Mouse (Mus musculus): ENCODE measurements around the gene Spag4. TPM values are rescaled to one million over a fixed set of nuclear protein-coding genes. Genes with fewer than 3 reads are reported as not detected.

Gene Spag4
- polyA plus RNA-seq, 1 experiment from 2014 or later: 3.1 TPM

- WGBS: 27% methylated on average over 10 of the region's 10 CpGs
- no peak overlapping the region for H3K27ac ChIP-seq (ENCODE audit: low read depth, low read length)
- H3K9ac ChIP-seq (ENCODE audit: low read depth, low read length): peak overlapping the region; percentile 84; the same call in 1 of the 2 replicates
- no peaks in the 10 kb centered on the region for H3K9me3 ChIP-seq (ENCODE audit: control insufficient read depth, low read length)
- H3K4me2 ChIP-seq (replicated peaks; ENCODE audit: low read depth, low read length): peak overlapping the region; percentile 95
- no peaks in the 10 kb centered on the region for H3K4me1 ChIP-seq (ENCODE audit: control insufficient read depth, insufficient read depth, low read length)
- peak; percentile 26 for ATAC-seq (ENCODE audit: low FRiP score, low TSS enrichment)
- H3K27me3 ChIP-seq (ENCODE audit: control insufficient read depth, insufficient read depth, low read length): no peaks in the 10 kb centered on the region
- H3K36me3 ChIP-seq (ENCODE audit: control insufficient read depth, insufficient read depth, low read length): peaks cover 21% of the 10 kb centered on the region
- peak overlapping the region; percentile 78 for H3K4me3 ChIP-seq (ENCODE audit: low read length)
Measured at GRCm38 (mm10) chr2:156066126-156066525, 1.2 kb downstream of the Spag4 start.

GRCm38 (mm10) chr2:156067916-156068315 is 2.9 kb downstream of the Spag4 start:
- ATAC-seq (ENCODE audit: low FRiP score, low TSS enrichment): no peak
- WGBS: 91% methylated on average over 10 of the region's 10 CpGs
- H3K27ac ChIP-seq (ENCODE audit: low read depth, low read length): no peak overlapping the region
- no peak overlapping the region for H3K4me3 ChIP-seq (ENCODE audit: low read length)
- peaks cover 37% of the 10 kb centered on the region for H3K36me3 ChIP-seq (ENCODE audit: control insufficient read depth, insufficient read depth, low read length)
- H3K27me3 ChIP-seq (ENCODE audit: control insufficient read depth, insufficient read depth, low read length): no peaks in the 10 kb centered on the region
- no peaks in the 10 kb centered on the region for H3K9me3 ChIP-seq (ENCODE audit: control insufficient read depth, low read length)
- H3K9ac ChIP-seq (ENCODE audit: low read depth, low read length): no peak overlapping the region
- no peak overlapping the region for H3K4me2 ChIP-seq (replicated peaks; ENCODE audit: low read depth, low read length)
- H3K4me1 ChIP-seq (ENCODE audit: control insufficient read depth, insufficient read depth, low read length): no peaks in the 10 kb centered on the region

GRCm38 (mm10) chr2:156071236-156071635 is 6.3 kb downstream of the Spag4 start:
- Histone ChIP-seq H3K9ac (ENCODE audit: low read depth, low read length) (no peak overlapping the region), H3K27ac (ENCODE audit: low read depth, low read length) (no peak overlapping the region), H3K4me1 (ENCODE audit: control insufficient read depth, insufficient read depth, low read length) (no peaks in the 10 kb centered on the region), H3K4me2 (replicated peaks; ENCODE audit: low read depth, low read length) (no peak overlapping the region), H3K27me3 (ENCODE audit: control insufficient read depth, insufficient read depth, low read length) (no peaks in the 10 kb centered on the region), H3K9me3 (ENCODE audit: control insufficient read depth, low read length) (no peaks in the 10 kb centered on the region), H3K36me3 (ENCODE audit: control insufficient read depth, insufficient read depth, low read length) (peaks cover 70% of the 10 kb centered on the region), H3K4me3 (ENCODE audit: low read length) (no peak overlapping the region)
- ATAC-seq (ENCODE audit: low FRiP score, low TSS enrichment): no peak
- WGBS: 94% methylated on average over 10 of the region's 10 CpGs

- Histone ChIP-seq H3K27me3 (ENCODE audit: control insufficient read depth, insufficient read depth, low read length) (no peaks in the 10 kb centered on the region), H3K9ac (ENCODE audit: low read depth, low read length) (no peak overlapping the region), H3K9me3 (ENCODE audit: control insufficient read depth, low read length) (no peaks in the 10 kb centered on the region), H3K4me2 (replicated peaks; ENCODE audit: low read depth, low read length) (no peak overlapping the region), H3K36me3 (ENCODE audit: control insufficient read depth, insufficient read depth, low read length) (peaks cover 92% of the 10 kb centered on the region), H3K27ac (ENCODE audit: low read depth, low read length) (no peak overlapping the region), H3K4me3 (ENCODE audit: low read length) (no peak overlapping the region), H3K4me1 (ENCODE audit: control insufficient read depth, insufficient read depth, low read length) (no peaks in the 10 kb centered on the region)
- no peak for ATAC-seq (ENCODE audit: low FRiP score, low TSS enrichment)
- WGBS: 85% methylated on average over 15 of the region's 15 CpGs
Measured at GRCm38 (mm10) chr2:156073725-156074124, 8.8 kb downstream of the Spag4 start.

GRCm38 (mm10) chr2:156077461-156077860 is 12.5 kb downstream of the Spag4 start:
- no peak overlapping the region for H3K4me2 ChIP-seq (replicated peaks; ENCODE audit: low read depth, low read length)
- H3K9ac ChIP-seq (ENCODE audit: low read depth, low read length): no peak overlapping the region
- no peak for ATAC-seq (ENCODE audit: low FRiP score, low TSS enrichment)
- no peak overlapping the region for H3K4me3 ChIP-seq (ENCODE audit: low read length)
- no peaks in the 10 kb centered on the region for H3K27me3 ChIP-seq (ENCODE audit: control insufficient read depth, insufficient read depth, low read length)
- H3K9me3 ChIP-seq (ENCODE audit: control insufficient read depth, low read length): no peaks in the 10 kb centered on the region
- no peaks in the 10 kb centered on the region for H3K4me1 ChIP-seq (ENCODE audit: control insufficient read depth, insufficient read depth, low read length)
- no peak overlapping the region for H3K27ac ChIP-seq (ENCODE audit: low read depth, low read length)
- WGBS: 95% methylated on average over 7 of the region's 7 CpGs
- H3K36me3 ChIP-seq (ENCODE audit: control insufficient read depth, insufficient read depth, low read length): peaks cover 70% of the 10 kb centered on the region

- Histone ChIP-seq H3K27ac (ENCODE audit: low read depth, low read length) (no peak overlapping the region), H3K4me3 (ENCODE audit: low read length) (no peak overlapping the region), H3K9me3 (ENCODE audit: control insufficient read depth, low read length) (no peaks in the 10 kb centered on the region), H3K9ac (ENCODE audit: low read depth, low read length) (no peak overlapping the region), H3K4me2 (replicated peaks; ENCODE audit: low read depth, low read length) (no peak overlapping the region), H3K36me3 (ENCODE audit: control insufficient read depth, insufficient read depth, low read length) (peaks cover 58% of the 10 kb centered on the region), H3K27me3 (ENCODE audit: control insufficient read depth, insufficient read depth, low read length) (no peaks in the 10 kb centered on the region), H3K4me1 (ENCODE audit: control insufficient read depth, insufficient read depth, low read length) (no peaks in the 10 kb centered on the region)
- 92% methylated on average over 16 of the region's 16 CpGs for WGBS
- ATAC-seq (ENCODE audit: low FRiP score, low TSS enrichment): no peak
Measured at GRCm38 (mm10) chr2:156078421-156079182, 13.6 kb downstream of the Spag4 start.

- peak; percentile 20; the same call in 1 of the 2 replicates for ATAC-seq (ENCODE audit: low FRiP score, low TSS enrichment)
- 82% methylated on average over 8 of the region's 8 CpGs for WGBS
- Histone ChIP-seq H3K4me1 (ENCODE audit: control insufficient read depth, insufficient read depth, low read length) (no peaks in the 10 kb centered on the region), H3K27me3 (ENCODE audit: control insufficient read depth, insufficient read depth, low read length) (no peaks in the 10 kb centered on the region), H3K4me3 (ENCODE audit: low read length) (no peak overlapping the region), H3K4me2 (replicated peaks; ENCODE audit: low read depth, low read length) (no peak overlapping the region), H3K36me3 (ENCODE audit: control insufficient read depth, insufficient read depth, low read length) (peaks cover 52% of the 10 kb centered on the region), H3K27ac (ENCODE audit: low read depth, low read length) (no peak overlapping the region), H3K9me3 (ENCODE audit: control insufficient read depth, low read length) (no peaks in the 10 kb centered on the region), H3K9ac (ENCODE audit: low read depth, low read length) (no peak overlapping the region)
Measured at GRCm38 (mm10) chr2:156079183-156079560, 14.2 kb downstream of the Spag4 start.

GRCm38 (mm10) chr2:156079674-156080073 is 14.7 kb downstream of the Spag4 start:
- Histone ChIP-seq H3K4me2 (replicated peaks; ENCODE audit: low read depth, low read length) (no peak overlapping the region), H3K9me3 (ENCODE audit: control insufficient read depth, low read length) (no peaks in the 10 kb centered on the region), H3K4me1 (ENCODE audit: control insufficient read depth, insufficient read depth, low read length) (no peaks in the 10 kb centered on the region), H3K36me3 (ENCODE audit: control insufficient read depth, insufficient read depth, low read length) (peaks cover 47% of the 10 kb centered on the region), H3K4me3 (ENCODE audit: low read length) (no peak overlapping the region), H3K27me3 (ENCODE audit: control insufficient read depth, insufficient read depth, low read length) (no peaks in the 10 kb centered on the region), H3K27ac (ENCODE audit: low read depth, low read length) (no peak overlapping the region), H3K9ac (ENCODE audit: low read depth, low read length) (no peak overlapping the region)
- WGBS: 41% methylated on average over 4 of the region's 4 CpGs
- ATAC-seq (ENCODE audit: low FRiP score, low TSS enrichment): peak; percentile 20; the same call in 1 of the 2 replicates

- no peak overlapping the region for H3K9ac ChIP-seq (ENCODE audit: low read depth, low read length)
- no peaks in the 10 kb centered on the region for H3K27me3 ChIP-seq (ENCODE audit: control insufficient read depth, insufficient read depth, low read length)
- H3K9me3 ChIP-seq (ENCODE audit: control insufficient read depth, low read length): no peaks in the 10 kb centered on the region
- H3K4me3 ChIP-seq (ENCODE audit: low read length): no peak overlapping the region
- H3K4me1 ChIP-seq (ENCODE audit: control insufficient read depth, insufficient read depth, low read length): no peaks in the 10 kb centered on the region
- H3K36me3 ChIP-seq (ENCODE audit: control insufficient read depth, insufficient read depth, low read length): peaks cover 40% of the 10 kb centered on the region
- ATAC-seq (ENCODE audit: low FRiP score, low TSS enrichment): no peak
- WGBS: 78% methylated on average over 7 of the region's 7 CpGs
- H3K4me2 ChIP-seq (replicated peaks; ENCODE audit: low read depth, low read length): no peak overlapping the region
- H3K27ac ChIP-seq (ENCODE audit: low read depth, low read length): no peak overlapping the region
Measured at GRCm38 (mm10) chr2:156080391-156080790, 15.4 kb downstream of the Spag4 start.

Measured in kidney, embryonic 14.5 days (tissue).